Mouse (Mus musculus): ENCODE measurements around the gene Acss2.

GRCm38 (mm10) chr2:155502596-155502995 lies 15.2 kb upstream of the Acss2 start:
- TF ChIP-seq CTCF (IDR thresholded peaks at IDR 0.05; ENCODE audit: control insufficient read depth, insufficient read depth, insufficient replicate concordance, low read depth, low read length) (no peak), POLR2A (IDR thresholded peaks at IDR 0.05; ENCODE audit: control insufficient read depth, low read depth, low read length) (no peak)
